Mouse (Mus musculus) C2C12 (cell line): Measurements from ENCODE around the gene Rspry1.

Experiments
- CEBPB ChIP-seq: IDR thresholded peaks from one replicate; pipeline ENCODE4 v1.6.1; 2011; ENCODE audit warnings: low read depth, mild to moderate bottlenecking, control low read depth, moderate library complexity
- CTCF ChIP-seq: IDR thresholded peaks from one replicate; pipeline ENCODE4 v1.5.1; 2011; ENCODE audit not compliant: control insufficient read depth, insufficient read depth, insufficient read length
- FOSL1 ChIP-seq: IDR thresholded peaks from one replicate; pipeline ENCODE4 v1.8.0; 2011; ENCODE audit warnings: mild to moderate bottlenecking, low read length; ENCODE audit not compliant: poor library complexity, insufficient read depth, severe bottlenecking
- MAX ChIP-seq: IDR thresholded peaks from one replicate; pipeline ENCODE4 v1.6.1; 2011; ENCODE audit warnings: mild to moderate bottlenecking, control low read depth
- MYOG ChIP-seq: IDR thresholded peaks from one replicate; pipeline ENCODE4 v1.6.1; 2011; ENCODE audit not compliant: control insufficient read depth, insufficient read length; ENCODE audit errors: extremely low read depth
- USF1 ChIP-seq: IDR thresholded peaks from one replicate; pipeline ENCODE4 v1.6.1; 2011; ENCODE audit warnings: low read depth, mild to moderate bottlenecking, control low read depth, moderate library complexity

GRCm38 (mm10) chr8:94697956-94698355 is 96.2 kb downstream of the Rspry1 start:
- no peak for TF ChIP-seq CTCF
- TF ChIP-seq MAX, result no peak
- no peak for TF ChIP-seq USF1
- no peak for TF ChIP-seq MYOG
- TF ChIP-seq CEBPB, result no peak
- TF ChIP-seq FOSL1, result no peak
